Mouse (Mus musculus) heart, postnatal 0 days (tissue): Measurements from ENCODE around the gene a. TPM values are rescaled to one million over a fixed set of nuclear protein-coding genes. Genes with fewer than 3 reads are reported as not detected.
A peak's percentile ranks its signal among the peaks of the same experiment; 100 is the strongest.

Experiments used
- ATAC-seq: fragments of 200-750 bp; cut with Nextera tagmentation; 2 replicates; pipeline ENCODE4 v1.8.0; 2017; ENCODE audit warnings: low read depth, moderate number of reproducible peaks, moderate library complexity; ENCODE audit not compliant: insufficient read depth
- DNase-seq: peaks from one replicate; pipeline ENCODE4 v3.0.0-alpha.2; 2016; ENCODE audit warnings: low spot score
- H3K27ac ChIP-seq: fragments of 300-500 bp; sonication (generic); 2 replicates; pipeline ENCODE4 v1.5.1; 2014; ENCODE audit warnings: low read depth, mild to moderate bottlenecking
- H3K27me3 ChIP-seq: fragments of 300-500 bp; sonication (generic); 2 replicates; pipeline ENCODE4 v1.6.1; 2014; ENCODE audit warnings: low read length, mixed read lengths; ENCODE audit not compliant: control insufficient read depth, insufficient read depth
- H3K36me3 ChIP-seq: fragments of 300-500 bp; sonication (generic); replicated peaks from 2 replicates; pipeline ENCODE4 v1.6.1; 2014; ENCODE audit warnings: low read length, mixed read lengths; ENCODE audit not compliant: control insufficient read depth, insufficient read depth
- H3K4me1 ChIP-seq: fragments of 300-500 bp; sonication (generic); 2 replicates; pipeline ENCODE4 v1.6.1; 2014; ENCODE audit warnings: antibody characterized with exemption; ENCODE audit not compliant: control insufficient read depth, insufficient read depth
- H3K4me2 ChIP-seq: fragments of 300-500 bp; sonication (generic); 2 replicates; pipeline ENCODE4 v1.6.1; 2014; ENCODE audit warnings: low read depth, mild to moderate bottlenecking, low read length, moderate library complexity
- H3K4me3 ChIP-seq: fragments of 300-500 bp; sonication (generic); 2 replicates; pipeline ENCODE4 v1.5.1; 2014; ENCODE audit warnings: low read depth, low read length
- H3K9ac ChIP-seq: fragments of 300-500 bp; sonication (generic); replicated peaks from 2 replicates; pipeline ENCODE4 v1.6.1; 2014; ENCODE audit warnings: low read depth, low read length, mixed read lengths
- H3K9me3 ChIP-seq: fragments of 300-500 bp; sonication (generic); replicated peaks from 2 replicates; pipeline ENCODE4 v1.6.1; 2016; ENCODE audit warnings: low read length; ENCODE audit not compliant: control insufficient read depth
- CTCF ChIP-seq: IDR thresholded peaks from 2 replicates; pipeline ENCODE4 v1.5.1; 2016; ENCODE audit warnings: antibody characterized with exemption, control low read depth, low read depth
- EP300 ChIP-seq: IDR thresholded peaks from 2 replicates; pipeline ENCODE4 v1.6.1; 2016; ENCODE audit warnings: antibody characterized with exemption, low read depth
- WGBS: fragments of 180-500 bp; shearing (Covaris S2); extraction: QIAGEN DNeasy Blood & Tissue Kit; methylation state at CpG from one replicate; pipeline ENCODE4 v1.1.7; 2014; 5-methylcytosine and 5-hydroxymethylcytosine counted together
- polyA plus RNA-seq: library from polyadenylated mRNA; unstranded; fragments of >200 nt; fragmentation: Nextera tagmentation; extraction: Ambion mirVana; gene quantifications from 2 replicates; pipeline ENCODE4 v1.2.1, GENCODE M21; 2015
- total RNA-seq: library from RNA; depleted of rRNA; stranded (reverse); fragments of >200 nt; gene quantifications from 2 replicates; pipeline ENCODE4 v1.2.3, GENCODE M21; 2014; ENCODE audit warnings: low replicate concordance

The a gene
- total and polyA plus RNA-seq, 2 experiments from 2014 or later = not detected

- H3K4me2 ChIP-seq = no peak overlapping the region
- H3K27me3 ChIP-seq = no peaks in the 10 kb centered on the region
- TF ChIP-seq CTCF (no peak), EP300 (no peak)
- H3K36me3 ChIP-seq = no peaks in the 10 kb centered on the region
- H3K4me1 ChIP-seq = no peaks in the 10 kb centered on the region
- H3K9me3 ChIP-seq = no peaks in the 10 kb centered on the region
- ATAC-seq = no peak
- no peak overlapping the region for H3K4me3 ChIP-seq
- WGBS = 72% methylated on average over 3 of the region's 3 CpGs
- no peak for DNase-seq
- H3K9ac ChIP-seq = no peak overlapping the region
- no peak overlapping the region for H3K27ac ChIP-seq
These were observed 289.9 kb downstream of the a start for GRCm38 (mm10) chr2:155081056-155081455.

GRCm38 (mm10) chr2:155082121-155082803, 291.1 kb downstream of the a start:
- H3K27ac ChIP-seq = no peak overlapping the region
- TF ChIP-seq EP300 = no peak
- peak; percentile 67 for TF ChIP-seq CTCF
- no peaks in the 10 kb centered on the region for H3K9me3 ChIP-seq
- no peaks in the 10 kb centered on the region for H3K36me3 ChIP-seq
- peak; percentile 54 for DNase-seq
- peak; percentile 86 for ATAC-seq
- no peak overlapping the region for H3K4me3 ChIP-seq
- 20% methylated on average over 8 of the region's 8 CpGs for WGBS
- H3K9ac ChIP-seq = no peak overlapping the region
- no peaks in the 10 kb centered on the region for H3K27me3 ChIP-seq
- H3K4me1 ChIP-seq = no peaks in the 10 kb centered on the region
- no peak overlapping the region for H3K4me2 ChIP-seq

GRCm38 (mm10) chr2:155084546-155084945, 293.3 kb downstream of the a start:
- Histone ChIP-seq H3K36me3 (no peaks in the 10 kb centered on the region), H3K9ac (no peak overlapping the region), H3K27ac (no peak overlapping the region), H3K4me3 (no peak overlapping the region), H3K4me1 (no peaks in the 10 kb centered on the region), H3K4me2 (no peak overlapping the region), H3K9me3 (no peaks in the 10 kb centered on the region), H3K27me3 (no peaks in the 10 kb centered on the region)
- ATAC-seq (no peak), DNase-seq (no peak)
- TF ChIP-seq EP300 (no peak), CTCF (no peak)
- 79% methylated on average over 5 of the region's 5 CpGs for WGBS

GRCm38 (mm10) chr2:155086328-155086727, 295.1 kb downstream of the a start:
- 77% methylated on average over 5 of the region's 5 CpGs for WGBS
- H3K4me2 ChIP-seq = no peak overlapping the region

GRCm38 (mm10) chr2:155088264-155088663, 297.1 kb downstream of the a start:
- no peaks in the 10 kb centered on the region for H3K36me3 ChIP-seq
- ATAC-seq (no peak), DNase-seq (no peak)
- no peaks in the 10 kb centered on the region for H3K27me3 ChIP-seq
- 64% methylated on average over 6 of the region's 6 CpGs for WGBS
- H3K9me3 ChIP-seq = no peaks in the 10 kb centered on the region
- no peaks in the 10 kb centered on the region for H3K4me1 ChIP-seq
- H3K27ac ChIP-seq = no peak overlapping the region
- TF ChIP-seq CTCF (no peak), EP300 (no peak)
- H3K4me2 ChIP-seq = no peak overlapping the region
- no peak overlapping the region for H3K9ac ChIP-seq
- H3K4me3 ChIP-seq = no peak overlapping the region

More at GRCm38 (mm10) chr2:155086328-155086727, 295.1 kb downstream of the a start:
- Histone ChIP-seq H3K27ac (no peak overlapping the region), H3K9ac (no peak overlapping the region), H3K9me3 (no peaks in the 10 kb centered on the region), H3K4me1 (no peaks in the 10 kb centered on the region), H3K4me3 (no peak overlapping the region), H3K27me3 (no peaks in the 10 kb centered on the region), H3K36me3 (no peaks in the 10 kb centered on the region)
- ATAC-seq (no peak), DNase-seq (no peak)
- no peak for TF ChIP-seq EP300
- TF ChIP-seq CTCF = no peak
